Mouse (Mus musculus) ZHBTc4 (cell line): Measurements from ENCODE around the gene Cdkn1b.

Experiments
- DNase-seq: peaks from one replicate; pipeline ENCODE4 v3.0.0-alpha.2; 2011; ENCODE audit warnings: low read depth, low spot score

Gene Cdkn1b

GRCm38 (mm10) chr6:134928889-134929310, 8.7 kb downstream of the Cdkn1b start:
- DNase-seq: no peak

- no peak for DNase-seq
These were observed 9.7 kb downstream of the Cdkn1b start for GRCm38 (mm10) chr6:134929926-134930325.

- DNase-seq: no peak
These were observed 10.2 kb downstream of the Cdkn1b start for GRCm38 (mm10) chr6:134930383-134930782.

GRCm38 (mm10) chr6:134931146-134931545, 10.9 kb downstream of the Cdkn1b start:
- no peak for DNase-seq

GRCm38 (mm10) chr6:134932486-134933206, 12.4 kb downstream of the Cdkn1b start:
- no peak for DNase-seq

- no peak for DNase-seq
These were observed 13.0 kb downstream of the Cdkn1b start for GRCm38 (mm10) chr6:134933207-134933558.

GRCm38 (mm10) chr6:134934305-134934704, 14.1 kb downstream of the Cdkn1b start:
- no peak for DNase-seq

GRCm38 (mm10) chr6:134939781-134940180, 19.6 kb downstream of the Cdkn1b start:
- no peak for DNase-seq

- no peak for DNase-seq
These were observed 23.7 kb downstream of the Cdkn1b start for GRCm38 (mm10) chr6:134943759-134944407.

GRCm38 (mm10) chr6:134946054-134946453, 25.9 kb downstream of the Cdkn1b start:
- no peak for DNase-seq

- no peak for DNase-seq
These were observed 26.7 kb downstream of the Cdkn1b start for GRCm38 (mm10) chr6:134946858-134947257.

- peak; percentile 86 for DNase-seq
These were observed 27.3 kb downstream of the Cdkn1b start for GRCm38 (mm10) chr6:134947311-134948087.

GRCm38 (mm10) chr6:134948522-134949061, 28.4 kb downstream of the Cdkn1b start:
- DNase-seq: peak; percentile 39

GRCm38 (mm10) chr6:134949241-134949640, 29.0 kb downstream of the Cdkn1b start:
- DNase-seq: no peak

- DNase-seq: no peak
These were observed 31.2 kb downstream of the Cdkn1b start for GRCm38 (mm10) chr6:134951364-134951763.

GRCm38 (mm10) chr6:134953976-134954375, 33.8 kb downstream of the Cdkn1b start:
- DNase-seq: no peak

- peak; percentile 76 for DNase-seq
These were observed 36.2 kb downstream of the Cdkn1b start for GRCm38 (mm10) chr6:134956388-134956787.

GRCm38 (mm10) chr6:134961286-134961685, 41.1 kb downstream of the Cdkn1b start:
- no peak for DNase-seq

GRCm38 (mm10) chr6:134961858-134962517, 41.8 kb downstream of the Cdkn1b start:
- no peak for DNase-seq

GRCm38 (mm10) chr6:134962518-134962893, 42.3 kb downstream of the Cdkn1b start:
- DNase-seq: no peak

- no peak for DNase-seq
These were observed 43.7 kb downstream of the Cdkn1b start for GRCm38 (mm10) chr6:134963910-134964309.

GRCm38 (mm10) chr6:134966681-134967080, 46.5 kb downstream of the Cdkn1b start:
- no peak for DNase-seq
